Mouse (Mus musculus): ENCODE measurements at regions not wholly inside any gene's neighbourhood (a gene's known extent, or its start where the extent isn't known, plus 50 kb on each side); places are given as distances from the start of the nearest gene placed in this dataset.
A peak's percentile ranks its signal among the peaks of the same experiment; 100 is the strongest.
"Not testable (repeated sequence)": the region's sequence is repeated elsewhere in the genome, so short reads cannot be mapped to it uniquely, and the experiment has no call there.

GRCm38 (mm10) chr4:67141896-67142295 is 314.5 kb downstream of the Tlr4 start:
- DNase-seq: peak; percentile 4 to 6

GRCm38 (mm10) chr4:67148521-67148920 is 321.1 kb downstream of the Tlr4 start:
- no peak for DNase-seq

GRCm38 (mm10) chr4:67162673-67163072 is 335.3 kb downstream of the Tlr4 start:
- peak in 1 of 2 experiments; percentile 8 for DNase-seq

GRCm38 (mm10) chr4:67167720-67168119 is 340.3 kb downstream of the Tlr4 start:
- DNase-seq: no peak

GRCm38 (mm10) chr4:67187725-67188510 is 360.5 kb downstream of the Tlr4 start:
- peak; percentile 53 to 60 for DNase-seq

GRCm38 (mm10) chr4:67190536-67190935 is 363.2 kb downstream of the Tlr4 start:
- no peak for DNase-seq

GRCm38 (mm10) chr4:67194425-67194824 is 367.0 kb downstream of the Tlr4 start:
- no peak for DNase-seq

GRCm38 (mm10) chr4:67196907-67197306 is 369.5 kb downstream of the Tlr4 start:
- no peak for DNase-seq

GRCm38 (mm10) chr4:67208406-67208805 is 381.0 kb downstream of the Tlr4 start:
- peak; percentile 52 to 54 for DNase-seq

- DNase-seq: no peak
These were observed 386.0 kb downstream of the Tlr4 start for GRCm38 (mm10) chr4:67213363-67213762.

GRCm38 (mm10) chr4:67224533-67224932 is 397.1 kb downstream of the Tlr4 start:
- DNase-seq: no peak

- DNase-seq: no peak
These were observed 401.8 kb downstream of the Tlr4 start for GRCm38 (mm10) chr4:67229214-67229613.

- DNase-seq: no peak
These were observed 446.2 kb downstream of the Tlr4 start for GRCm38 (mm10) chr4:67273553-67273952.

GRCm38 (mm10) chr4:67301020-67301419 is 473.6 kb downstream of the Tlr4 start:
- DNase-seq: no peak

GRCm38 (mm10) chr4:67301740-67302139 is 474.4 kb downstream of the Tlr4 start:
- no peak for DNase-seq

- DNase-seq: not testable (repeated sequence)
These were observed 492.7 kb downstream of the Tlr4 start for GRCm38 (mm10) chr4:67320098-67320497.
